Mouse (Mus musculus): Measurements from ENCODE around the gene Cbln1.

The Cbln1 gene

DNA sequence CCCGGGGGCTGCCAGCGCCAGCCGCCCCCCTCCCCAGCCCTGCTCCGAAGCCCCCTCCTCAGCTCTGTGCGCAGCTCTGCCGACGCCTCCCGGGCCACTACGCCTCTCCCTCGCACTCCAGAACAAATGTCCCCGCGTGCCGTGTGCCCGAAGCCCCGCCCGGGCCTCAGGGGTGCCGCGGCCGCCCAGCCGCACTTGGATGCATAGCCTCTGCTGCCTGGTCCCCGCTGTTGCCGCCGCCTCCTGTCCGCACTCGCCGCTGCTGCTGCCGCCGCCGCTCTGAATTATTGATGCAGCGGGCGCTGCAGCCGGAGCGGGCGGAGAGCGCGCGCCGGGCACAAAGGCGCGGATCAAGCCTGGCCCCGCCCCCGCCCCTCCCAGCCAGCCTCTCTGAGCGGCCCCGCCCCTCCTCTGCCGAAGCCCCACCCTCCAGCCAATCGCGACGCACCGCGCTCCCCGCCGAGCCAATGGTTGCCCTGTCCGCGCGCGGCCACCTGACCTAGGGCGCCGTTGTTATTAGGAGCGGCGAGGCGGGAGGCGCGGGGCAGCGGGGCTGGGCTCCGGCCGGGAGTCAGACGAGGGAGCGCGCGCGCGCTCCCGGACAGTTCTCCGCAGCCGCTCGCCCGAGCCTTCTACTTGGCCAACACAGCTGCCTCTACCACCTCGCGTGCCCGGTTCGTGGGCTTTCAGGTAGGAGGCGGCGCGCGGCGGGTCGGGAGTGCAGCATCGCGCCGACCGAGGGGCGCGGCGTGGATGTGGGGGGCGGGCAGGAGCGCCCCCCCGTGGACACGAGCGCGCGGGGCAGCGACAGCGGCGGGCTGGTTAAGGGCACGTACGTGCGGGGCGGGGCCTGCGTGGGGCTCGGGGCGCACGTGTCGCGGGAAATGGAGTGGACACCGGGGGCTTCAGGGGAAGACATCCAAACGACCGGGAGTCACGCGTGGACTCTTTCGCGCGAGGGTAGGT is at the start of gene Cbln1:
TSS of gene Cbln1 (minus strand) at position 339 of the 966 bp plus-strand sequence.
- no peak for DNase-seq (ENCODE audit: extremely low read depth, low read depth, low spot score)

DNA sequence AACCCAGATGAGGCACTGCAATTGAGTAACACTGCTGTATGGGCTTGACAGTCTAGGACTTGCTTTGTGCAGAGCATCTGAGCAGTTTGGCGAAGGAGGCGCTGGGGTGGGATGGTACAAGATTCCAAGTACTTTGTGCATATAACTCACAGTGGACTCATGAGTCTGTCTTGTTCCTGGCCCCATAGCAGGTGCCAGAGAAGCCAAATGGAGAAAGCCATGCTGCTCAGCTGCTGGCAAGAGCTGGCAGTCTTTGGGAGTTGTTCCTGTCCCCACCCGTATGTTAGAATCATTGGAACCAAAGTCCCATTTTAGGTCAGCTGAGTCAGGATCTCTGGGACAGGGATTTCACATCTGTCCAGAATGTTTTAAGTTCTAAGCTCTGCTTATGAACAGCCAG is 44.7 kb upstream of the Cbln1 start:
- no peak for DNase-seq (ENCODE audit: extremely low read depth, low read depth, low spot score)

DNA sequence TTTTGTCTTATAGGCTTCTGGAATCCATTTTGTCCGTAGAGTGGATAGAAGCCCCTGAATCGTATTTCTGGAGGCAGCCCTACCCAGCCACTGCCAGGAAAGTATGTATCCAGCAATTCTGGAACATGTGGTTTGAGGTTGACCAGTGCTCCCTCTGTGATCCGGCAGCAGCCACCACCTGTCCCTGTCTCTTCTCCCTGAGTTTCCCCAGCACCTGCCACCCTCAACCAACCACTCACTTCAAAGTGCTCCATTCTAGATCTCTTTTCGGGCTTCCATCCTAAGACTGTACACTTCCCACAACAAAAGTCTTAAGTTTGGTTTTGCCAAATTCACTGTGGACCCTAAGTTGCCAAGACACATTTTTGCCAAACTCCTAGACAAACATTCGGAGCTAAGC is 41.4 kb upstream of the Cbln1 start:
- DNase-seq (ENCODE audit: extremely low read depth, low read depth, low spot score): no peak

DNA sequence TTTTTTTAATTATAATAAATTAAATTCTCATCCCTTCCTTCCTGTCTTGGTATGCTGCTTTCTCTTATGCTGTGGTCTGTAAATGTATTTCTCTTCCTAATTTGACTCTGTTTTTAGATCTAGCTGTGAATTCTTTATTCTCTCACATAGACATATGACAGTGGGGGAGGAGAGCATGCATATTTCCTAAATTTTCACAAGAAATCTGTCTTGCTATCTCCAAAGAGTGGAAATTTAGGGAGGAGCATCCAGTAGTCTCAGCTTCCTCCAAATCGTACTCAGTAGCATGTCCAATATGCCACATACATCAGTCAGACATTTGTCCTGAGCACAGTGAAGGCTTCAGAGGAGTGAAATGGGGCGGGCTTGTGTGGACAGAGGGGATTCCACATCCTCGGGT is 40.9 kb upstream of the Cbln1 start:
- no peak for DNase-seq (ENCODE audit: extremely low read depth, low read depth, low spot score)

DNA sequence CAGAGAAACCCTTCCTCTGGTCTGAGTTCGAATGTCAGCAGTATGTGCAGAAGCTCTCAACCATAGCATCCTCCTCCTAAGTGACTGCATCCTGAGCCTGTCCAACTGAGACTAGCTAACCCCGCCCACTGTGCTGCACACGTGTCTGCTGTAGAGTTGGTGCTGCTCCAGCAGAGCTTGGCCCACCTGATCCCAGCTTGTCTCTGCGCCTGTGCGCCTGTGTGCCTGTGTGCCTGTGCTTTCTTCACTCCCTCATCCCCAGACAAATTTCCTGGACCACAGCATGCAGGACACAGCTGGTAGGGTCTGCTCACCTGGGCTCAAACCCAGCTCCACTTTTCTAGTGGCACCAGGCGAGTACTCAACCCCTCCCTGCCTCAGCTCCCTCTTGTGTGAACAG is 40.2 kb upstream of the Cbln1 start:
- DNase-seq (ENCODE audit: extremely low read depth, low read depth, low spot score): no peak

DNA sequence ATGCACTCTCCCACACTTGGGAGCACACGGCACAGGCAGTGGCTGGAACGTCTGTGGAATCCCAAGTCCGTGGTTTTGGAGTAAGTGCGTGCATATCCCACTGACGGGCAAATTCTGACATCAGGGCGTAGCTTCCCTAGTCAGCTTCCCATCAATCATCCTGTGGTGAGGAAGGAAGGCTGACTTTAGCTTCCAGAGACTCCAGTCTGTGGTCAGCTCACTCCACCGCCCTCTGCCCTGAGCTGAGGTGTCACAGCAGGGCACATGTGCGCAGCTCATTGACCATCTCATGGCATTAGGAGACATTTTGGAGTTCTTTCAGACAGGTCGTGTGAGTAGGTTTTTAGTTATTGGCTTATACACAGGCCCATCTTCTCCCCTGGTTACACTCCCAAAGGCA is 34.6 kb upstream of the Cbln1 start:
- no peak for DNase-seq (ENCODE audit: extremely low read depth, low read depth, low spot score)

DNA sequence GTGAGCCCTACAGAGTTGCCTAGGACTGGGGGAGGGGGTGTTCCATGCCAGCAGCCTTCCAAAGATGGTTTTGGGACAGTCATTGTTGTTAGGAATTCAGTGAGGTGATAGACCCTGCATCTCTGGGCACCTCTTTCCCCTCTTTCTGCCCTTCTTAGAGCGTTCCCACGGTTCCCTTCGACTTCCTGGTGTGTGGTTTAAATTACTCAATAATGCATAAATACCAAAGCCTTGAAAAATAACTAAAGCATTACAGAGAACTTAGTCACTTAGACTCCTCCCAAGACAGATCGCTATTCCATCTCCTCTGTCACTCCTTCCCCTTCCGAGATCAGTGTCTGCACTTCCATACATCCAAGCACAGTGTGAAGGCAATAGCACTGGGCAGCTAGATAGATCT is 32.0 kb upstream of the Cbln1 start:
- DNase-seq (ENCODE audit: extremely low read depth, low read depth, low spot score): no peak

DNA sequence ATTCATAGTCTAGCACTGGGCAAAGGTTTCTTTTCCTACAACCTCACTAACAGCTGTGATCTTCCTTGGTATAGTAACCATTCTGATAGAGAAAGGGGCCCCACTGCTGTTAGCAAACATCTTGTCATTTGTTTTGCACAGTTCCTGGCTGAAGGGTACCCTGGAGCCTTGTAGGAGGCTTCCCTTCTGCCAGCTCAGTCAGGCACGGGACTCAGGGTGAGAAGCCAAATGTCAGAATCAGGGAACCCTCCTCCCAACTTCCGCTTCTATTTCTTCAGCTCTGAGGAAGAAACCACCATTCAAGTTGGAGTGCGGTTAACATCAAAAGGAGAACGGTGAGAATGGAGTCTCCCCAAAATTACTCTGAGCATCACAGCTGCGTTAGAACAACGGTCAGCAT is 30.3 kb upstream of the Cbln1 start:
- no peak for DNase-seq (ENCODE audit: extremely low read depth, low read depth, low spot score)

DNA sequence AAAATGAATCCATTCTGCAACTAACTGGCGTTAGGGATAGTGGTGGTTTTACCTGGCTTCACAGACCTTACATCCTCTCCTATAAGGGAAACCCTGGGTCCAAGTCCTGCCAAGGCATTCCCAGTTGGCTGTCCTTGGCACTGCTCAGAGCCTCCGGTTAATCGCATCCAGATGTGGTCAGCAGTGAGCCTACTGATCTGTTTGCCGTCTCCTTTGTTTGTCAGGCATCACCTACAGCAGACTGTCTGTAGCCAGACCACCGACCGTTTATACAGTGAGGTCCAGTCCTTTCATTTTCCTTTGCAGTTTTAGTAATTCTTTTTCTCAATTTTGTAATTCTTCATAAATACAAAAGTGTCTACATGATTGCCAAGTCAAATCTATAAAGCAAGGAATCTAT is 25.2 kb upstream of the Cbln1 start:
- no peak for DNase-seq (ENCODE audit: extremely low read depth, low read depth, low spot score)

DNA sequence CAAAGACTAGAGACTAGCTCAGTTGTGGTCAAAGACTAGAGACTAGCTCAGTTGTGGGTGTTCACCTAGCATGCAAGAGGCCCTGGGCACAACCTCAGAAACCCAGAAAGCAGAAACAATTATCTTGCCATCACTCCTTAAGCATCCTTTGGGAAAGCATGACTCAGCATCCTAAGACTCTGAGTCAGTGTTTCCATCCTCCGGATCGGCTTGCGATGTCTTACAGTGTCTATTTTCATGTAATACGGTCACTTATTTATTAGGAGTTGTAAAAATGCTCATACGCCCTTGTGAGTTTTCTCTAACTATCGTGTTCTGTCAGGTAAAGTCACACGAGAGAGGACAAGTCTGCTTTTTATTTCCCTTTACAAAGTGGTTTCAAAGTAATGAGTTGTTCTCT is 24.1 kb upstream of the Cbln1 start:
- DNase-seq (ENCODE audit: extremely low read depth, low read depth, low spot score): no peak

DNA sequence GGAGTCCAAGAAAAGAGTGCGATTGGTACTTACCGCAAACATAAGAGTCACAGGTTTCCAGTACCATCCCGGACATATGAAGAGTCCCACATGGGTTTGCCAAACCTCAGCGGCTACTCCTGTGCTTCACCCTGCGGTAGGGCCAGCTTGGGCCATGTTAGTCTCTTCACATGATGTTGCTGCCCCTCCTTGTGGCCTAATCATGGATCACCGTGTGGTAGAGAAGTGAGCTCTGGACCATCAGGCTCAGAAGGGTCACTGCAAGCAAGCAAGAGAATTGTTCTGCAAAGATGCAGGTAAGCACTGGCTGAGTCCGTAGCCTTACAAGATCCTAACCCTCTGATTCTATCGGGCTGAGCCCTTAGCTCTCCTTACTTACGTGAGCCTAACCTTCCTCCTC is 22.5 kb upstream of the Cbln1 start:
- no peak for DNase-seq (ENCODE audit: extremely low read depth, low read depth, low spot score)

DNA sequence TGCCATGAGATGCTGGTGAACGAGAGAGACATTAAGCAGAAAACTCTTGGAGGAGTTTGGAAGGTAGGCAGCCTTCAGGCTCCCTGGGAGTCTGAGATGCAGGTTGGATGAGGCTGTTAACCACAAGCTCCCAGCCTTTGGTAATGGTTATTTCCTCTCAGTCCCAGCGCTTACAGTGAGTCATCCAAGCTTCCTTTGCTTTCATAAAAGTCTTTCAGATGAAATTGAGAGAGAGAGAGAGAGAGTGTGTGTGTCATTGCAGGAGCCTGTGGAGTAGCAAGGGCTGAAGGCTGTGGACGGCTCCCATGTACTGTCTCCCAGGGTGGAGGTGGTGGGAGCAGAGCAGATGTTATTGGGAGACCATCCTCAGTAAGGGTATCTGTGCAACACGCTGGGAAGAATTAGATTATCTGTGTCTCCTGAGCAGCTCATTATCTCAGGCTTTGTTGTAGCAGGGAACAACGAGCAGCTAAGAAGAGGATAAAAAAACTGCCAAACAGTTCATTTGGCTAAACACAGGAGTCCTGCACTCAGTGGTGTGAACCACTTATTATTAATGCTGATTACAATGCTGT is 17.5 kb upstream of the Cbln1 start:
- DNase-seq (ENCODE audit: extremely low read depth, low read depth, low spot score): no peak

DNA sequence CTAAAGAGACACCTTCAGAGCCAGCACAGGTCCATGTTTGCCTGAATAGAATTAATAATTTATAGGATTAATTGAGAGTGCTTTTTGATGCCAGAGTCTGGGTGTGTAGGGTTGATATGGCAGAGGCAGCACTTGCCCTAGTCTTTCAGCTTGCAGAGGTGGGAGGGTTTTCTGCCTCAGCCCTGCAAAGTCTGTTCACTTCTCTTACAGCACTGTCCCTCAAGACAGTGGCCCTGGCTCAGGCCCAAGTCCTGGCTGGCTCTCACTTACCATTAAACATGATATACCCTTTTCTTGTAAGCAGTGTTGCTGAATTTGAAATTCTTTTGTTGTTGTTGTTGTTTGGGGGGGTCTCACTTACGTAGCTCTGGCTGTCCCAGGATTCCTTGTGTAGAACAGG is 9.0 kb upstream of the Cbln1 start:
- DNase-seq (ENCODE audit: extremely low read depth, low read depth, low spot score): no peak

DNA sequence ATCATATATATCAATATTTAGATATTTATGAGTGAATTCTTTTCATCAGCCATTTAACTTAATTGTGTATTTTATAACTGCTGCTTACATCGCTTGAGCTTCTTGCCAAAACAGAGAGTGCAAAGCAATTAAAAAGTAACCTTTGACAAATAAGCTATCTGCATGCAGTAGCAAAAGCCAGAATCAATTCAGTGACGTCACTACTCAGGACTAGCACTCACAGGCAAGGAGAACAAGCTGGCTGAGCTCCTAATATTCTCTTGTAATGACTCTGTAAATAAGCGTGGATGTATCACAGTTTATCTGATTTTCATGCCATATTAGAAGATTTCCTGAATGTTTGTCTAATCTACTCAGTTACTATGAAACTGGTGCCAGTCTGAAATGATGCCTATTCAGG is 5.8 kb upstream of the Cbln1 start:
- DNase-seq (ENCODE audit: extremely low read depth, low read depth, low spot score): no peak

DNA sequence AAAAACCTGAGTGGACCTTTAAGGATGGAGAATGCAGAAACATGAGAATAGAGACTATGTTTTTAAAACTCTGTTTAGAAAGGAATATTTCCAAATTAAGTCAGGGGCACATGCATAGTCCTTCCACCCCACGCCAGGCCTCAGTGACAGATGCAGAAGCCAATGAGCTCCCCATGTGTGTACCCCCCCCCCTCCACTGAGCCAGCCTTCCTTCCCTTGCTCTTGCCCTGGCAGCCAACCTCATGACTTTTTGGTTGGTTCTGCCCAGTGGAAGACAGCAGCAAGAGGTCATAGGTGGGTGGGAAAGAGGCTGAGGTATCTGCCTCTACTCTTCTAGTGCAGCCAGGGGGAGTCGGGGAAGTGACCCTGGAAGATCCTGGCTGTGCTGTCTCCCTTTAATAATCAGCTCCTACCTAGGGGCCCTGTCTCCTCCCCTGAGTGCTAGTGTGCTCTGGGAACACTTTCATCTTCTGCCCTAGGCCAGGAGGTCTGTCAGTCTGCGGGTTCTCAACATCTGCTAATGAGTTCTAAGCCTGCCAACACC is 4.8 kb upstream of the Cbln1 start:
- DNase-seq (ENCODE audit: extremely low read depth, low read depth, low spot score): no peak

DNA sequence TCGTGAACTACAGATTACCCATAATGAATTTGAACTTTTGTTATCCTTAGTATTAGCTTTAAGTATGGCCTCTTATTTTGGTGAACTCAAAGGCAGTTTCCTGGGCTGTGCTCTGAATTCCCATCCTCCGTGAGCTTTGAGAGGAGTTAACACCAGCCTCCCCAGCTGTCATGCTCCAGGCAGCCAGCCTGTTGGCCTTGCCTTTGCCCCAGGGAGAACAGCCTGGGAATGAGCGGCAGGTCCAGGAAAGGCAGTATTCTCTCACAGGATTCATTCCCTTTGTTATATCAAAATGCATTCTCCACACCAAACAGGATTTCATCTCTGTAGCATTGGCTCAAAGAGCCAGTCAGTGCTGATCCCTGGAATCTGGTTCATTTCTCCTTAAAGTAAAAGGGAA is 3.1 kb upstream of the Cbln1 start:
- DNase-seq (ENCODE audit: extremely low read depth, low read depth, low spot score): no peak

DNA sequence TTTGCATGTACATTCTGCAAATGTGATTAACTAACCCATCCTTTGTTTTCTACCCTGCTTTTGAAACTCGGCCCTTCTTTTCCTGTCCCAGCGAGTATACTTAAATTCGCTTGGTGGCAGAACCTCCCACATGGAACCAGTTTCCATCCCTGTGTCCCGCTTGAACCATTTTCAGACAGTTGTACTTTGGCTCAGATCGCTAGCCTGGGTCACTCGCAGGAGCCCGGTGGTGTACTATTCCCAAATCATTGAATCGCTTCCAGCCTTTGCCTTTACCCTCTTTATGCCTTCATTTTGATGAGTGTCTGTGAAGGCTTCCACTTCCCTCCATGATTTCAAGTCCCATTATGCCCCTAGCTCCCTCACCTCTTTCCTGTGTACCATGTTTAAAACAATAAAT is 2.0 kb upstream of the Cbln1 start:
- DNase-seq (ENCODE audit: extremely low read depth, low read depth, low spot score): no peak

DNA sequence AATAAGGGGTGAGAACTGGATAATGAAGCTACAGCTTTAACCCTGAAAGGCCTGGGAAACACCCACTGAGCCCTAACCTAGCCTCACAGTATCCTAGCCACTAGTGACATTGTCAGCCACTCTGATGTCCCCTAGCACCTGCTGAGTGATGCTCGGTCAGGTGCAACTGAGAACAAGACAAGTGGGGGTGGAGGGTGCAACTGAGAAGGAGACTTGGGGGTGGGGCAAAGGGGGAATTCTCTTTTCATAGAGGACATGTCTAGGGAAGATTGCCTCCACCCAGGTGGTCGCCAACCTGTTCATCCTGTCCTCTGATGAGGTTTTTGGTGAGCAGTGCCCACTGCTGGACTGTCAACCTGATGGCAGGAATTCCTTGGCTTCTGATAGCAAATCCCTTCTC is 1.5 kb upstream of the Cbln1 start:
- no peak for DNase-seq (ENCODE audit: extremely low read depth, low read depth, low spot score)

DNA sequence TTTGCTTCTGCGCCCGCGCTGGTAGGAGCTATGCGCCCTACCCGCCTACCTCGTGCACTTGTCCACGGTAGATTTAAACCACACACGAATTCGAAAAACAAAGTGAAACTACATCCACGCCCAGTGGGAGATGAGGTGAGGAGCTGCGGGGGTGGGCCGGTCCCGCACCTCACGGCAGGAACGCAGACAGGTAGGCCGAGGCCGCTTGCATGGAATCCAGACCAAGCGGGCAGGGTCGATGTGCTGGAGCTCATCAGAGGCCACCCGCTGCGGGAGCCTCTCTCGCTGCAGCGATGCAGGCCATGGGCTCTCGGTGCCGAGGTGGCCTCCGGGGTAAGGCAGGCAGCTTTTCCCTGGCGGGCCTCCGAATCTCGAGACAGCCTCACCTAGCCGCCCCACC is 905 bp upstream of the Cbln1 start:
- DNase-seq (ENCODE audit: extremely low read depth, low read depth, low spot score): no peak

DNA sequence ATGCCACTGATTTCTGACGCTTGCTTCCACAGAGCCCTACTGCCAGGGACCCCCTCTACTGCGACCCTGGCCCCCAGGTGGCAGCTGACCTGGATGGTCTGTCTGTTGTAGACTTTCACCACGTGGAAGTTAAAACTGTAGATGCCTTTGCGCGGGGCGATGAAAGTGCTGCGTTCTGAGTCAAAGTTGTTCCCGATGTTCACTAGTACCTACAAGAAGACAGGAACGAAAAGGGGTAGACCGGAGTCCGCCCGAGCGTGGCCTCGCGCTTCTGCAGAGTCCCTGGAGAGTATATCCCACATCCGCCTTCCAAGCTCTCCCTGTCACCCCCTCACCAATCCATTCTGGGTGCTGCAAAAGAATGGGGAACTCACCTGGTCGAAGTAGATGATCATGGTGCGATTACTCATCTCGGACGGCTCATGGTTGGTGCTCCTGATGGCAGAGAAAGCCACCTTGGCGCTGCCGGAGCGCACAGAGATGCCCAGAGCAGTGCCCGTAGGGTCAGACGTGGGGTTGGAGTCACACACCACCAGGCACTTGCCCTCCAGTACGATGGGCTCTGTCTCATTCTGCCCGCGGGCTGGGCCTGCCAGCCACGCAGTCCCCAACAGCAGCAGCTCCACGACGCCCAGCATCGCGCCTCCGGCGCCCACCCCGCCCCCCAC is 672 bp downstream of the Cbln1 start:
- no peak for DNase-seq (ENCODE audit: extremely low read depth, low read depth, low spot score)

DNA sequence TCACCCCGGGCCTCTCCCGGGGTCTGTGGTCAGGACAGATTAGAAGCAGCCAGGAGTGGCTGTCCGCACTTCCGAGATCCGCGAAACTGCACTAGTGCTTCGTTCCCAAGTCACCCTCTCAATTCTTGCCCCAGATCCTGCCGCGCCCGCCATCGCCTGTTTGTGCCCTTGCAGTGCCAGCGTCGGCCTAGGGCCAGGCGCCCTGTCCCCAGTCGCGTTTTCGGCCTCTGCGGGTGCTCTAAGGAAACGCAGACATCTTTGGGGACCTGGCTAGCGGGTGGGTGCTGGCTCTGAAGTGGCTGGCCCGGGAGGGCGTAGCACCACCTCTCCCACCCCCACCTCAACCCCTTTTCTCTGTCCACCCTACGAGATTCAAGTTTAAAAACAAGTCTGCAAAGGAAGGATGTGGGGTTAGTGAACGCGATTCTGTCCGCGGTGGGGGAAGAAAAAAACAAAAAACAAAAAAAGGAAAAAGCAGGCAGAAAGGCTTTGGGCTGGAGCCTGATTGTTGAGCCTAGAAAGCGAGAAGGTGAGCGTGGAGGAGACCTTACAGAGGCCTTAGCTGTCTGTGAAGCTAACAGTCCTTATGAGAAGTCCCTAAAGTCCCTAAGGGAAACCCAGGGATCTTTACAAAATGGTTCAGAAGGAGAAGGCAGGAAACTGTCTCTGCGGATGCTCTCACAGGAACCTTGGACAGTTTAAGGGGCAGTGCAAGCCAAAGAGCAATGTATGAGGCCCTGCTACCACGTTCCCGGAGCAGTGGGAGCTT is 1.4 kb downstream of the Cbln1 start:
- DNase-seq (ENCODE audit: extremely low read depth, low read depth, low spot score): no peak

Data from fat pad, adult 2 months (tissue).